Mouse (Mus musculus) right cerebral cortex, adult 18-20 months (tissue): ENCODE results near the gene Fam166a.
"Not testable (repeated sequence)": the region's sequence is repeated elsewhere in the genome, so short reads cannot be mapped to it uniquely, and the experiment has no call there.

Experiments used
- DNase-seq: peaks from one replicate; pipeline ENCODE4 v3.0.0; 2022; ENCODE audit warnings: mixed read lengths

Gene Fam166a

GRCm38 (mm10) chr2:25246183-25247072, 27.9 kb downstream of the Fam166a start, which contains the start of gene AL732309.1:
Gene AL732309.1 (minus strand): TSS chr2:25246863.
- no peak for DNase-seq

- DNase-seq = no peak
These were observed 33.8 kb downstream of the Fam166a start for GRCm38 (mm10) chr2:25252331-25252730.

GRCm38 (mm10) chr2:25255284-25255779, 36.8 kb downstream of the Fam166a start, which contains the start of gene Tmem203:
Gene Tmem203 (plus strand): TSS chr2:25255439.
- DNase-seq = peak; percentile 88

- not testable (repeated sequence) for DNase-seq
These were observed 38.0 kb downstream of the Fam166a start for GRCm38 (mm10) chr2:25256443-25257109.

GRCm38 (mm10) chr2:25257250-25257649, 38.7 kb downstream of the Fam166a start:
- DNase-seq = not testable (repeated sequence)

GRCm38 (mm10) chr2:25258887-25259286, 40.3 kb downstream of the Fam166a start:
- DNase-seq = no peak

- DNase-seq = no peak
These were observed 43.3 kb downstream of the Fam166a start for GRCm38 (mm10) chr2:25261870-25262269.

GRCm38 (mm10) chr2:25262291-25262767, 43.8 kb downstream of the Fam166a start, which contains the start of gene Tprn:
Gene Tprn (plus strand): TSS chr2:25262618.
- peak; percentile 97 for DNase-seq

- DNase-seq = no peak
These were observed 44.5 kb downstream of the Fam166a start for GRCm38 (mm10) chr2:25262795-25263622.

GRCm38 (mm10) chr2:25263623-25264285, 45.2 kb downstream of the Fam166a start:
- DNase-seq = no peak

GRCm38 (mm10) chr2:25264286-25264660, 45.7 kb downstream of the Fam166a start:
- DNase-seq = no peak

- DNase-seq = no peak
These were observed 46.3 kb downstream of the Fam166a start for GRCm38 (mm10) chr2:25264851-25265250.

- no peak for DNase-seq
These were observed 47.5 kb downstream of the Fam166a start for GRCm38 (mm10) chr2:25265897-25266656.

GRCm38 (mm10) chr2:25266720-25267119, 48.2 kb downstream of the Fam166a start:
- peak; percentile 75 for DNase-seq

- DNase-seq = no peak
These were observed 48.7 kb downstream of the Fam166a start for GRCm38 (mm10) chr2:25267241-25267640.

- DNase-seq = no peak
These were observed 49.3 kb downstream of the Fam166a start for GRCm38 (mm10) chr2:25267746-25268309.
